Mouse (Mus musculus): ENCODE results near the gene Slmap.
"Not testable (repeated sequence)": the region's sequence is repeated elsewhere in the genome, so short reads cannot be mapped to it uniquely, and the experiment has no call there.

Slmap gene

DNA sequence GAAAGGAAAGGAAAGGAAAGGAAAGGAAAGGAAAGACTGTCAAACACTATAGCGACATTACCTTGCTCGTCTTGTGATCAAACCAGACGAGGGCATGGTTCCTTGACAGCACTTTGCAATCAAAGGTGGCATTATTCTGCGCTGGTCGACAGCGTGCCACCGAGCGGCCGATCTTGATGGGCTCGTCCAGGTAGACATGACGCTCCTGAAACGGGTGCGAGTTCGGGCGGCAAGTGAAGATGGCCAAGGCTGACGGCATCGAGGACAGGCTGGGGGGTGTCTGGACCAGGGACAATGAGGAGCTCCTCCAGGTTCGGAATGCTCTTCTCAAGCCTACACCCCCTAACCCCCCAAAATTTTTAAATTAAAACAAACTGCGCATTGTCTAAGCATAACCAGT lies 1.5 kb downstream of the Slmap start:
- peak; percentile 22 for DNase-seq (ENCODE audit: low read depth, low spot score)

GRCm38 (mm10) chr14:26532752-26533151 lies 2.0 kb downstream of the Slmap start:
- DNase-seq (ENCODE audit: low read depth, low spot score) = no peak

- DNase-seq (ENCODE audit: low read depth, low spot score) = no peak
These were observed 3.1 kb downstream of the Slmap start for GRCm38 (mm10) chr14:26531410-26532313.

DNA sequence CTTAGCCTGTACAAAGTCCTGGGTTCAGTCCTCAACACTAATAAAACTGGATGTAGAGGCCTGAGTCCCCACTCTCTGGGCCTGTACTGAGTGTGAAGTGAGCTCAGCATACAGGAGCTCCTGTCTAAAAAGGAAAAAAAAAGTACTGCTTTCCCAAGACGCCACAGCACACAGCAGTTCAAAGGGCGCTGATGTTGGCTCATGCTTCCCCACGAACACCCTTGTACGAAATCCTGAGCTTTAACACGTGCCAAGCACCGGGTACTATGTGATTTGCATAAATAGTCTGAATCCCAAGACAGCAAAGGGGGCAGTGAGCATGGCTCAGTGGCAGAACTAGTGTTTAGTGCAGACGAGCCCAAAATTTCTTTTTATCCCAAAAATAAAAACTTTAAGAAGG lies 4.4 kb downstream of the Slmap start:
- no peak for DNase-seq (ENCODE audit: low read depth, low spot score)

GRCm38 (mm10) chr14:26528296-26528695 lies 6.4 kb downstream of the Slmap start:
- no peak for DNase-seq (ENCODE audit: low read depth, low spot score)

GRCm38 (mm10) chr14:26525955-26526354 lies 8.8 kb downstream of the Slmap start:
- DNase-seq (ENCODE audit: low read depth, low spot score) = no peak

DNA sequence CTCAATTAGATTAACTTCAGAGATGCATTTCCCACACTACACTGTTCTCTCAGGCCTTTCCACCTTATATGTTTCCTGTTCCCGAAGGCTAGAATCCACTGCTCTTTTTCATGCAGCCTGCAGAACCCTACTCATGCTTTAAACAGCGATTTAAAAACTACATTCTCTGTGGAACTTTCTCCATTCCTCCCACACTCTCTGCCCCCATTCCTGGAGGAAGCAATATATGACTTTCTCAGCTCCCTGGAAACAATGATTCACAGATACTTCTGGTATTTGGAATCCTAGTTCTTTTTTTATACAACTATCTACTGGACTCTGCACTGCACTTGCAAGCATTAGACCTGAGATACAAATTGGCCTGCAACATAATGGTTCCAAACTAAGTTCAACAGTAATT lies 11.6 kb downstream of the Slmap start:
- DNase-seq (ENCODE audit: low read depth, low spot score) = no peak

DNA sequence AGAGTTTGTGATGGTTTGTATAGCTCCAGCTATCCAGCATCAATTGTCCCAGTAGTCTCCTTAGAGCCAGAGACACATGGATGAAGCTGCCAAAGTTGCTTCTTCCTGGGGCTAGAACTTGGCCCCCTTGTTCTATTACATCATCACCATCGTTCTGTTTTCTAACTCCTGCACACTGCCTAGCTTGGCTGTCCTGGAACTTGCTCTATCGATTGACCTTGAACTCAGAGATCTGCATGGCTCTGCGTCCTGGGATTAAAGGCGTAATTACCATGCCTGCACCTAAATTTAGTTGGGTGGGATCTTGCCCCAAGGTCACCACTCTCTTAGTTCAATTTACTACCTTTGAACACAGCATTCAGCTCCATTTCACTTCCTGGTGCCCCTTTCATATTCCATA lies 14.9 kb downstream of the Slmap start:
- DNase-seq (ENCODE audit: low read depth, low spot score) = no peak

- no peak for DNase-seq (ENCODE audit: low read depth, low spot score)
These were observed 16.9 kb downstream of the Slmap start for GRCm38 (mm10) chr14:26517843-26518242.

DNA sequence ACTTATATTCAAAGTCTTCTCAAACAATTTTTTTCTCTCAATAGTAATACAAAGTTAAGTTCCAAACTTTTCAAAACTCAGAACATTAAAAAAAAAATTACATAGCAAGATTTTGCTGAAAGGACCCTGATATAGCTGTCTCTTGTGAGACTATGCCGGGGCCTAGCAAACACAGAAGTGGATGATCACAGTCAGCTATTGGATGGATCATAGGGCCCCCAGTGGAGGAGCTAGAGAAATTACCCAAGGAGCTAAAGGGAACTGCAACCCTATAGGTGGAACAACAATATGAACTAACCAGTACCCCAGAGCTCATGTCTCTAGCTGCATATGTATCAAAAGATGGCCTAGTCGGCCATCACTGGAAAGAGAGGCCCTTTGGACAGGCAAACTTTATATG lies 18.5 kb downstream of the Slmap start:
- not testable (repeated sequence) for DNase-seq (ENCODE audit: low read depth, low spot score)

- DNase-seq (ENCODE audit: low read depth, low spot score) = peak; percentile 46
These were observed 18.9 kb downstream of the Slmap start for GRCm38 (mm10) chr14:26515802-26516201.

DNA sequence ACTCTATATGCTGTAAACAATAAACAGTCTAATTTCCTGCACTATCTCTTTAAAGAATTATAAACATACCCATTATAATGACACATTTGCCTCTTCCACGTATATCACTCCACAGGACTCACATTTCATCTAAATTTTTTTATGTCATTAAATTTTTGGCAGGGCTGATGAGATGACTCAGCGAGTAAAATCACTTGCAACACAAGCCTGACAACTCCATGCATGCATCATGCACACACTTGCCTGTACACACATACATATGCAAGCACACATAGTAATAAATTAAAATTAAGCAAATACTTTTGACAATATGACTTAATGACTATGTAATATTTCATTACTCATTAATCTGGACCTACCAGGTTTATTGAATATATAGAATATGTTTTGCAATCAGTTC lies 24.2 kb downstream of the Slmap start:
- no peak for DNase-seq (ENCODE audit: low read depth, low spot score)

DNA sequence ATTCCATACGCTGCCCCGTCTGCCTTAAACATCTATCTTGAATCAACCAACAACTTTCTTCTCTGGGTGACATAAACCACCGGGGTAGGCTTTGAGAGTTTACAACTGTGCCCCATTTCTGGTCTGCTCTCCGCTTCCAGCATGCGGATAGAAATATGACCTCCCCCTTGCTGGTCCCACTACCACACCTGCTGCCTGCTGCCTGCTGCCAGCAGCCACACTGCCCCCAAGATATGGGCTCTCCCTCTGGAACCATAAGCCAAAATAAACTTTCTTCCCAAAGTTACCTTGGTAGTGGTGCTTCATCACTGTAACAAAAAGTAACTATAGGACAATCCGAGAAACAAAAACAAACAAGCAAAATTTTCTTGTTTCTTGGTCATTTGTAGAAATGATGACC lies 26.6 kb downstream of the Slmap start:
- no peak for DNase-seq (ENCODE audit: low read depth, low spot score)

- DNase-seq (ENCODE audit: low read depth, low spot score) = no peak
These were observed 27.4 kb downstream of the Slmap start for GRCm38 (mm10) chr14:26507361-26507760.

- no peak for DNase-seq (ENCODE audit: low read depth, low spot score)
These were observed 30.2 kb downstream of the Slmap start for GRCm38 (mm10) chr14:26504541-26504940.

DNA sequence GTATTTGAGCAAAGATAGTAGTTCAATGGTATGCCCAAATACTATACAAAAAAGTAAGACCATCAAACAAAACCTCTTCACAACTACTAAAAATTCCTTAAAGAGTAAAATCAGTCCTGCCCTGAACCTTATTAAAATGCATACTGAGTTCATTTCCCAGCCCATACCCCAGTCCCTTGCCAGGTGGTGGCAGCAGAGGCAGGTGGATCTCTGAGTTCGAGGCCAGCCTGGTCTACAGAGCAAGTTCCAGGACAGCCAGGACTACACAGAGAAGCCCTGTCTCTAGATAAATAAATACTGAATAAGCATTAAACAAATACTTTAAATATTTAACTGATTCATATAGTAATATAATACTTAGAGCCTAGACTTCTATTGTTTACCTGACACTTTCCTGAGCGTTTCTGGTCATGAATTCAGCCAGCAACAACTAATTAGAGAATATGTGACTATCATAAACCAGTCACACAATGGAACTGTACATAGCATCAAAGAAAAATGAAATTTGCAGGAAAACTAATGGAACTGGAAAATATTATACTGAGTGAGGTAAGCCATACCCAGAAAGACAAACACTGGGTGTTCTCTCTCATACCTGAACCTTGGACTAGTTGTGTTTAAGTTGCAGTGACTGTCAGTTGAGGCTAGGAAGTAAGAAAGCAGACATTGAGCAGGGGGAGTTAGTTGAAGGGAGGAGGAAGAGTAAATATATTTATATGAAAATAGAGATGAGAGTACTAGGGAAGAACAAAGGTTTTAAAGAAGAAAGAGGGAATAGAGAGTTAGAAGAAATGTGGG lies 34.4 kb downstream of the Slmap start:
- DNase-seq (ENCODE audit: low read depth, low spot score) = peak; percentile 26

- peak; percentile 19 for DNase-seq (ENCODE audit: low read depth, low spot score)
These were observed 39.7 kb downstream of the Slmap start for GRCm38 (mm10) chr14:26495021-26495420.

GRCm38 (mm10) chr14:26491150-26491549 lies 43.6 kb downstream of the Slmap start:
- peak; percentile 84 for DNase-seq (ENCODE audit: low read depth, low spot score)

GRCm38 (mm10) chr14:26488329-26489020 lies 46.3 kb downstream of the Slmap start:
- no peak for DNase-seq (ENCODE audit: low read depth, low spot score)

DNA sequence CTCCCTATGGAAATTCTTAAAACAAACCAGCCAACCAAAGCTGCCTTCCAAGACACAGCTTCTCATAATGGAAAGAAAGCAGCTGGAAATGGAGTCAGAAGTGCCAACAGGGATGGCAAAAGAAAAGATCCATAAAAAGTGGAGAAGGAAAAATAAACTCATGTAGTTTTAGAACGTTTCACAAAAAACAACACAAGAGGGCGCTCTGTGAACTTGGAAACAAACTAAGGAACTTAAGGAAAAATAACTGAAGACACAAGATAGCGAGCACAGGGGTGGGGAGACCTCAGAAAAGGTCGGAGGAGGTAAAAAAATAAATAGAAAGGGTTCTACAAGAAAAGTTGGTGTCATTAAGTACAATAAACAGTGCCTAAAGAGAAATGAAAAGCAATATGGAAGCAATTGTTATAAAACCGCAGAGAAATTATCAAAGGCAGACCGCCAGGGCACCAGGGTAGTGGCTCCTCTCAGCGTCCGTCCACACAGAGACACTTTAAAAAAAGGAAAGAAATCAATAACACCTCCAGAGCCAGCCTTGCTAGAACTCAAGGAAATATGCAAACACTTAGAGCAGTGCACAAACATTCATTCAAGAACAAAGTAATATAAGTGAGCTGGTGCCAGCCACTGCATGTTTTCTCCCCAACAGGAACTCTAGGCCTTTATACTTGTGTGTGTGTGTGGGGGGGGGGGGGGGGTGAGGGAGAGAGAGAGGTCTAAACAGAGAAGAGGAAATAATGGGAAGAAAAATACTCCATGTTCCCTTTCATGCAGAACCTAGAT lies 48.1 kb downstream of the Slmap start:
- DNase-seq (ENCODE audit: low read depth, low spot score) = peak; percentile 40

DNA sequence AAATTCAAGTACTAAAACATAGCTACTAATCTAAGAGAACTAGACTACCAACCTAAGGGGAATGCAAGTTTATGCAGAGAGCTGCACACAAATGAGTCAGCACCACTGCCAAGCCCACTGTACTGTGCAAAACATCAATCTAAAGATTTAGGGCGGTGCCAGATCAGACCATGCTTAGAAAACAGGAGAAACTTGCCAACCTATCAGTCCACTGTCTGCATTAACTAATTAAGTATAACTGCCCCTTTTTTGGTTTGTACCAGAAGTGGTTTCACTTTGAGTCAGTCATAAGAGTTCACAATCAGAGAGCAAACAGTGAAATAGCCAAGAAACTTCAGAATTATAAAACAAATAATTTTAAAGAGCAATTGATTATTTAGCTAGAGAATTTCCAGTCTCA lies 53.3 kb downstream of the Slmap start:
- peak; percentile 15 for DNase-seq (ENCODE audit: low read depth, low spot score)

Data from CD4-positive, CD25-positive, alpha-beta regulatory T cell, adult 2 months (primary cell).